8 mouse cellular contexts compared by ENCODE assay signal in the genomic region with DNA sequence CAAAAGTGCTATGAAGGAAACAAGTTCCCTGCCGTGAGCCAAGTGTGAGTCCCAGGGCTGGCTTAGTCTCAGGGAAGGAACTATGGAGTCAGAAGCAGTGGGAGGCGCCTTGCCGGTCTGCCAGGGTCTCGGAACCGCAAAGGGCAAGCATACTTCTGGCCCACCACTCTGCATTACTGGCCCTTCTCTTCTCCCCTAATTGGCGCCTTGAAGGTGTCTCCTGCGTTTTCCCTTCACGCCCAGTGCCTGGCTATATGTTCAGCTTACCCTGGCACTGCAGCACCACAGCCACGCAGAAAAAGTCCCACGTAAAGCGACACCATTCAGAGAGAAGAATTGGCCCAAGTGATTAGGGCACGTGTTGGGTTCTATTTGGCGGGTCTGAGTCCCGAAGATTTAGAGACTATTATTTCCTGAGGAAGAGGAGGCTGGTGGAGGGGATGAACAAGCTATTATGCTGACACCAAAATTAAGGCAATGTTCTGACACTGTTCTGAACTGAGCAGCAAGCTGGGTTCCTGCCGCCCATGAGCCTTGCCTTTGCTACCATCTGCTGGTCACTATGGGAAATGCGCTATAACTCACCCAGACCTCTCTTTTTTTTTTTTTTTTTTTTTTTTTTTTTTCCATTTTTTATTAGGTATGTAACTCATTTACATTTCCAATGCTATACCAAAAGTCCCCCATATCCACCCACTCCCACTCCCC.
DNase-seq lines count a peak whose midpoint lies in the region; ATAC-seq lines count a peak whose summit lies in the region.

No protein-coding gene starts in this region.

- H3K27me3 ChIP-seq in forebrain, embryonic 15.5 days: no peaks in the 10 kb centered on the region
- no peaks in the 10 kb centered on the region for H3K27me3 ChIP-seq in hindbrain, embryonic 12.5 days

- peak overlapping the region; percentile 3; the same call in 1 of the 2 replicates for H3K4me3 ChIP-seq in forebrain, embryonic 15.5 days
- H3K4me3 ChIP-seq in hindbrain, embryonic 12.5 days: no peak overlapping the region

- H3K9me3 ChIP-seq in forebrain, embryonic 15.5 days: no peaks in the 10 kb centered on the region
- peaks cover 12% of the 10 kb centered on the region; the same call in 1 of the 2 replicates for H3K9me3 ChIP-seq in hindbrain, embryonic 12.5 days (replicated peaks)

- no peaks in the 10 kb centered on the region for H3K36me3 ChIP-seq in forebrain, embryonic 15.5 days
- H3K36me3 ChIP-seq in hindbrain, embryonic 12.5 days: no peaks in the 10 kb centered on the region

- H3K4me1 ChIP-seq in forebrain, embryonic 15.5 days: no peaks in the 10 kb centered on the region
- no peaks in the 10 kb centered on the region for H3K4me1 ChIP-seq in hindbrain, embryonic 12.5 days

- no peak overlapping the region for H3K9ac ChIP-seq in forebrain, embryonic 15.5 days (replicated peaks)
- H3K9ac ChIP-seq in hindbrain, embryonic 12.5 days: no peak overlapping the region

- ATAC-seq in forebrain, embryonic 15.5 days (replicated peaks): peak; percentile 82
- peak; percentile 67 for ATAC-seq in hindbrain, embryonic 12.5 days (ENCODE audit: low FRiP score)

- H3K4me2 ChIP-seq in forebrain, embryonic 15.5 days (replicated peaks): no peak overlapping the region
- H3K4me2 ChIP-seq in hindbrain, embryonic 12.5 days (replicated peaks): no peak overlapping the region

- 46% methylated on average over 16 of the region's 16 CpGs for WGBS in forebrain, embryonic 15.5 days
- 52% methylated on average over 16 of the region's 16 CpGs for WGBS in hindbrain, embryonic 12.5 days

- peak; percentile 41 to 52 for DNase-seq in adrenal gland, adult 18-20 months (ENCODE audit: low spot score in 2 of 2)
- DNase-seq in adrenal gland, postnatal 4 days (ENCODE audit: low spot score in 2 of 2): no peak
- DNase-seq in cerebellum, adult 11 months: peak; percentile 73
- DNase-seq in layer of hippocampus, postnatal 10 days (ENCODE audit: low spot score in 2 of 2): peak; percentile 79
- peak; percentile 52 to 72 for DNase-seq in lung, postnatal 4 days
- peak; percentile 70 to 81 for DNase-seq in right cerebral cortex, adult 2 months (ENCODE audit: low spot score in 2 of 2)

- H3K27ac ChIP-seq in forebrain, embryonic 15.5 days (replicated peaks): no peak overlapping the region
- no peak overlapping the region for H3K27ac ChIP-seq in hindbrain, embryonic 12.5 days

Comparison
In these comparisons a context has a peak if more than half of its experiments do, and no peak if none do; other contexts are left out.
1. DNase-seq: peak in adrenal gland, adult 18-20 months (2 of 2), cerebellum, adult 11 months (single experiment), layer of hippocampus, postnatal 10 days (2 of 2), lung, postnatal 4 days (2 of 2) and right cerebral cortex, adult 2 months (2 of 2); none in adrenal gland, postnatal 4 days (0 of 2).